Mouse (Mus musculus): ENCODE data around the gene Iars2. TPM values are rescaled to one million over a fixed set of nuclear protein-coding genes. Genes with fewer than 3 reads are reported as not detected.
"Not testable (repeated sequence)": the region's sequence is repeated elsewhere in the genome, so short reads cannot be mapped to it uniquely, and the experiment has no call there.

Gene Iars2
- total RNA-seq, 2 experiments from 2014 or later: 50.2 to 56.3 TPM

- DNase-seq: peak; percentile 86
These were observed 2.8 kb upstream of the Iars2 start, which contains the start of gene Bpnt1 for GRCm38 (mm10) chr1:185331983-185332430. Gene Bpnt1, plus strand, starts transcription at chr1:185332149.

- no peak for DNase-seq
These were observed 2.2 kb upstream of the Iars2 start for GRCm38 (mm10) chr1:185331364-185331763.

GRCm38 (mm10) chr1:185329851-185330250 is 655 bp upstream of the Iars2 start:
- no peak for DNase-seq

- DNase-seq: not testable (repeated sequence)
These were observed 1.3 kb downstream of the Iars2 start for GRCm38 (mm10) chr1:185327754-185328345.

GRCm38 (mm10) chr1:185315846-185316568 is 13.2 kb downstream of the Iars2 start:
- no peak for DNase-seq

GRCm38 (mm10) chr1:185314546-185314945 is 14.7 kb downstream of the Iars2 start:
- no peak for DNase-seq

- DNase-seq: no peak
These were observed 17.2 kb downstream of the Iars2 start for GRCm38 (mm10) chr1:185311949-185312348.

GRCm38 (mm10) chr1:185308908-185309307 is 20.3 kb downstream of the Iars2 start:
- DNase-seq: no peak

GRCm38 (mm10) chr1:185308334-185308733 is 20.9 kb downstream of the Iars2 start:
- DNase-seq: no peak

GRCm38 (mm10) chr1:185307645-185308044 is 21.6 kb downstream of the Iars2 start:
- no peak for DNase-seq

GRCm38 (mm10) chr1:185306836-185307235 is 22.4 kb downstream of the Iars2 start:
- no peak for DNase-seq

GRCm38 (mm10) chr1:185302816-185303215 is 26.4 kb downstream of the Iars2 start:
- DNase-seq: no peak

GRCm38 (mm10) chr1:185298496-185298895 is 30.7 kb downstream of the Iars2 start:
- DNase-seq: no peak

- no peak for DNase-seq
These were observed 32.3 kb downstream of the Iars2 start for GRCm38 (mm10) chr1:185296850-185297249.

- no peak for DNase-seq
These were observed 36.4 kb downstream of the Iars2 start for GRCm38 (mm10) chr1:185292646-185293360.

GRCm38 (mm10) chr1:185291336-185291735 is 37.9 kb downstream of the Iars2 start:
- DNase-seq: no peak

- DNase-seq: peak; percentile 36
These were observed 40.0 kb downstream of the Iars2 start for GRCm38 (mm10) chr1:185289231-185289630.

- no peak for DNase-seq
These were observed 42.1 kb downstream of the Iars2 start for GRCm38 (mm10) chr1:185287066-185287465.

GRCm38 (mm10) chr1:185285171-185285570 is 44.0 kb downstream of the Iars2 start:
- peak; percentile 62 for DNase-seq

- DNase-seq: peak; percentile 40
These were observed 44.5 kb downstream of the Iars2 start for GRCm38 (mm10) chr1:185284740-185285139.

GRCm38 (mm10) chr1:185283247-185283646 is 45.9 kb downstream of the Iars2 start:
- DNase-seq: no peak

GRCm38 (mm10) chr1:185282846-185283245 is 46.4 kb downstream of the Iars2 start:
- DNase-seq: no peak

- DNase-seq: no peak
These were observed 48.6 kb downstream of the Iars2 start for GRCm38 (mm10) chr1:185280616-185281015.

Measured in gastrocnemius, postnatal 10 days (tissue).